Mouse (Mus musculus) inflammation-experienced regulatory T-cells, adult 6 months (primary cell): ENCODE results near the gene Usp6nl. TPM values are rescaled to one million over a fixed set of nuclear protein-coding genes. Genes with fewer than 3 reads are reported as not detected.

Experiments
- ATAC-seq: one replicate; pipeline ENCODE4 v1.8.0; 2017
- polyA plus RNA-seq, 3 experiments: library from polyadenylated mRNA; unstranded; fragments of 100-300 nt; shearing (Covaris generic); gene quantifications; one replicate each; pipeline ENCODE4 v1.2.1; 2017

Usp6nl gene
- polyA plus RNA-seq, 3 experiments from 2014 or later = 4.1 to 11.9 (median 7.2) TPM

DNA sequence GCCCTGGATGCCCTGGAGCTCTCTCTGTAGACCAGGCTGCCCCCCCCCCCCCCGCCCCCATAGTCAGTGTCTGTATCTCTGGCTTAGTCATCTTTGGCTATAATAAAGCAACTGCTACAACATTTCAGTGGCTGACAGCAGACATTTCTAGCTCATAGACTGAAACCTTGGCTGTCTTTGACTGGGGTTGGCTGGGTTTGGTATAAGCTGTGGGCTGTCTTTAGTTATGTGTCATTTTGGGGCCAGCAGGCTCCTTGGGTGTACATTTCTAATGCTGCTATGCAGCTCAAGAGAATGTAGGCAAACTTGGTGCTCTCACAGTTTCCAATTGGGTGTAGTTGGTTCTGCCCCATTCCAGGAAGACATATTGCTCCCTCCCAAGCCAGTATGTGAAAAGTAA is 11.1 kb downstream of the Usp6nl start:
- no peak for ATAC-seq

DNA sequence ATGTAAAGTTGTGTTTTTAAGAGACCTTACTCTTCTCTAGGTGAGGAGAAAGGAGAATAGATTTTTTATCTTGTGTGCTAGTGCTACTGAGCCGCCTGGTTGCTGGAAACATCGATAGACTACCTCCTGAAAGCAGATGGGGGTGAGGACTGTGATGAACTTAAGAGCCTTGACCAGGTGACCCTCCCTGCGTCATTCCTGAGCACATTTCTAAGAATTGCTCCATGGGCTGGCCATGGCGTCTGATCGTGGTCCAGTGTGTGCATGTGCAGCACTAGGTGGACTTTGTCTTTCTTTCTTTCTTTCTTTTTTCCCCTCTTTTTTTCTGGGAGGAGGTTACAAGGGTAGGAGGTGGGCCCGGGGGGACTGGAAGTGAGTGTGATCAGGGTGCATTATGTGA is 11.5 kb downstream of the Usp6nl start:
- ATAC-seq = no peak

DNA sequence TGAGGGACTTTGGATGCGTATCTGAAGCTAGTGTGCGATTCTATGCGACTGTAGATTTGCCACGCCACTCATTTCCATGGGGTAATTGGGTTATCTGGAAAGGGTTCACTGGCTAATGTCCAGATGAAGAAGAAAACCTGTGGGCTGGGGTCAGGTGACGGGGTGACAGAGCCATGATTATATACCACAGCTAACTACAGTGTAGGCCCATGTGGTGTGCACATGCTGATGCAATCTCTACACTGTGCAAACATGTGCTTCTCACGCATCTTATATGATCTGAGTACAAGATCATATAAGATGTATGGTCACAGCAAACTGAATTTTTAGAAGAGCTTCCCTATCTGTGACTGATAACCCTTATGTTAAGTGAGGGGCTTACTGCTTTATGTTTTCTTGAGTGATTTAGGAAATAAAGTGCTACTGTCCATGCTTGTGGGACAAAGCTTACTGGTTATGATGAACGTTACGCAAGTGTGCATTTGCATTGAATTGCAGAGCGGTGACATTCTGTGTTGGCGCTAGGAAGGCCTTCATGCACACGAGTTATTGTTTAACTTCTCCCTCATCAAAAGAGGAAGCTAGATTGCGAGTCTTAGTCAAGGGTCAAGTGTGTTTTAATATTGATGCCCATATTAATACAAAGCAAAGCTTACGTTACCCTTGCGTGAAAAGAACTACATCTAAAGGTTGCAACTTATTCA is 12.7 kb downstream of the Usp6nl start:
- ATAC-seq = no peak

DNA sequence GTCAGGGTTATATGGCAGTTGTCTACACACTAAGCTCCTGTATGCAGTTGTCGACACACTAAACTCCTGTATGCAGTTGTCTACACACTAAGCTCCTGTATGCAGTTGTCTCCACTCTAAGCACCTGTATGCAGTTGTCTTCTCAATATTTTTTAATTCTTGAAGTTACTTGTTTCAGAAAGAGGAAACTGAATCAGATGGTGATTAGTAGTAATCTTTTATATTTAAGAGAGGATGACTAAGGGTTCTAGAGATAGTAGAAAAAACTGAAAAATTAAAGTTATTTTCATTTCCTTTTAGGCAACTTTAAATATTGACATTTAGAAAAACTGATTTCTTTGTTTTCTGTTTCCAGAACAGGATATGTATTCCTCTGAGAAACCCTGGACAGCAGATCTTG is 13.5 kb downstream of the Usp6nl start:
- no peak for ATAC-seq

DNA sequence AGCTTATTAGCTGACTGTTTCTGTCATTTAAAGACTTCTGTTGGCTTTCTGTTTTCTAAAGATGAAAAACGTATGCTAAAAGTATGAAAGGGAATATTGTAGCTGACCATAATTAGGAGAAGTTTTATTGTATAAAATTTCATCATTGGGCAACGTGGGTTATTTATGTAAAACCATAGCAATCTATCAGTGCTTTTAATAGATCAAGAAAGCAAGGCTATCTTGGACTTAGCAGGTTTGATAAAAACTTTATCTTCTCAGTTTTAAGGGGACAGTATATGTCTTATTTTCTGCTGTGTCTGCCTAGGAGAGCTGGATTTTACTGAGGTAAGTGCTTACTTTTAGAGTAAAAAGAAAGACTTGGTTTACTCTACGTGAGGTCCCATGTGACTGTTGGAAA is 14.2 kb downstream of the Usp6nl start:
- no peak for ATAC-seq

DNA sequence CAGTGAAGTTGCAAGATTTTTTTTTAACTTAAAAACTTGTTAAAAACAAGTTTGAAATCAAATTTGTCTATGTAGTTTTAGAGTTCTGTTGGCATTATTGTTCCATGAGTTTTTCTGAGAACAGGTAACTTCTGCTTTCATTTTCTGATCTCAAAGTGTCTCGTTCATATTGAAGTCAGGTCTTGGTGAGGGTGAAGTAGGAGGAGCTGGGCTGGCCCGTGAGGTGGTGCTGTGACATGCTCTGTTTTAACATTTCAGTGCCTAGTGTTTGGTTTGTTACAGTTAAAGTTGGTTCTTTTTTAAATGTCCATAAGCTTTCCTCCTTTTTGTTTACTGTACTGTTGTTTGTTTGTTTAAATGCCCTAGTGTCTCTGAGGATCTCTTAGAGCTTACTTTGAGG is 15.0 kb downstream of the Usp6nl start:
- ATAC-seq = peak; percentile 83

DNA sequence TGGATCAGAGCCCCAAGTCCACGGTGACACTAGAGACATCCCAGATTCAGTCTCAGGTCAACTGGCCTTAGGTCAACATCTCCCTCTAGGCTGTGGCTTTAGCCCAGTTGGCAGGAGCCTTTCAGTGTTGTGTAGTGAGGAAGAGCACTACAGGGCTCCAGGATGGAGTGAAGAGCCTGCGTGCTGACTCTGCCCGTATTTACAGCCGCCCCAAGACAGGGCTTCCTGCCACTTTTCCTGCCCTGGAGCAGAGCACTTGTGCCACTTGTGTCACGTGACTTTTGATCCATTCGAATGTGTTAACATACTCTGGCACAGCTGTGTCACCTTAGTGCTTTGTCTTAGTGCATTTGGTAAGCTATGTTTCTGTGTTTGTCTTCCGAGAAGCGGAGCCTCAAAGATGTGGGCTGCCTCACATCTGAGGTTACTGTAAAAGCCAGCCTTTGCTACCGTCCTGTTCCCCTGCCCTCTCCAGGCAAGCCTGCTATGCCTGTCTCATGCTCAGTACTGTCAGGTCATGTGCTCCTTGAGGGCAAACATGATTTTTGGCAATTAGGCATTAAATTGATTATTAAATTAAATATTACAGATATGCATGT is 15.7 kb downstream of the Usp6nl start:
- peak; percentile 72 for ATAC-seq

DNA sequence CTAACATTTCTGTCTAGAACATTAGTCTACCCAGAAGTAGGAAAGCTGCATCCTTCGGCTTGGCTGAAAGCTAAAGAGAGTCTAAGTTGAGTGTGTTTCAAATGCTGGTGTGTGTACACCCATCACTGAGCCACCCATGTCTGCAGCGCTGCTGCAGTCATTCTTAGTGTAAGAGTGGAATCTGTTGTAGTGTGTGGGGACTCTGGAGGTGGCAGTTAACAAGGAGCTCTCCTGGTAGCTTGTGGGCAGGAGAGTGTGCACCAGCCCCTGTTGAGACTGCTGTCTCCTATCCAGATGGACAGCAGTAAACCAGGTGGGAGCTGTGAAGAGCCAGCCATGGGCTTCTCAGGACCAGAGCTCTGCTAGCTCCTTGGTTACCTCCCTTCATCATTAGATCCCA is 18.0 kb downstream of the Usp6nl start:
- ATAC-seq = no peak

DNA sequence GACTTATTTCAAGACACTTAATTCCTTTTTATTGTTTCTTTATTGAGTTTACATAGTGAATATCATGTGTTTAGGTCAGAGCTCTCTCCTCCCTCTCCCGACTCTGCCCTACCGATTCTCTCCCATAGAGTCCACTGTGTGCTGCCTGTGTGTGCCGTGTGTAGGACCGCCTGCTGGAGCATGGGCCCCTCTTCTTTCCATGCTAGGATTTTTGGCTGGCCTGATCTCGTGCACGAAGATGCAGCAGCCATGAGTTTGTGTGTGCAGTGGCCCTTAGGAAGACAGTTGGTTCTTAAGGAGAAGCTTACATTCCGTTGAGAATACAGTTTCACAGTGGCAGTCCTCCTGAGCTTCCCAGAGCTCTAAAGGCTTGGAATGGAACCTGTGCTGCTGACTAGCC is 19.0 kb downstream of the Usp6nl start:
- ATAC-seq = no peak

DNA sequence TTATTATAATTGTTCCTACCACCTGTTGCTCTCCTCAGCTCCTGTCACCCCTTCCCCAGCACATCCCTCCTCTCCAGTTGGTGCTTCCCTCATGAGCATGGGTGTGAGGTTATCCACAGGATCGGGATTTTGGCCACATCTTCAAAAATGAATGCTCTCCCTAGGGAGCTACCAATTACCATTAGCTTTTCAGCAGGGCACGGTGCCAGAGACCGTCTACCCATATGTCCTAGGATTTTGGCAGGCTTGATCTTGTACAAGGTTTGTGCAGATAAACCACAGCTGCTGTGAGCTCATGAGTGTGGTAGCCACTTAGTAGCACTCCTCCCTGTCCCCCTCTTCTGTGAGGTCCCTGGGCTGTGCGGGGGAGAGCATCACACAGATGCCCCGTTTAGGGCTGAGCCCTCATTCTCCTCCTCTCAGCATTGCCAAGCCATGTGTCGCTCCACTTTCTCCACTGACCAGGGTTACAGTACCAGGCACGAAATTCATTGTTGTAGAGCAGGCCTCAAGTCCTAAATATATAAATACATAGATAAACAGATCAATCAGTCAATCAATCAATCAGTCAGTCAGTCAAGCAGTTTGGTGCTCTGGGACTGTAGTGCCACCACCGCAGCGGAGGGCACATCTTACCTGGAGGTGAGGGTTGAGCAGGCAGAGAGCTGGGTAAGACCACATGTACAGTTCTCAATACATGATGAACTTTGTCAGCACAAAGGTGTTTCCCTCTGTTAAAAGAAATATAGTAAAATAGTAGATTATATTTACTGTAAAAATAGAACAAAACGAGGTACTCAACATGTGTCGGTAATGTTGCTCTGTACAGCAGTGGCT is 27.0 kb downstream of the Usp6nl start:
- no peak for ATAC-seq

DNA sequence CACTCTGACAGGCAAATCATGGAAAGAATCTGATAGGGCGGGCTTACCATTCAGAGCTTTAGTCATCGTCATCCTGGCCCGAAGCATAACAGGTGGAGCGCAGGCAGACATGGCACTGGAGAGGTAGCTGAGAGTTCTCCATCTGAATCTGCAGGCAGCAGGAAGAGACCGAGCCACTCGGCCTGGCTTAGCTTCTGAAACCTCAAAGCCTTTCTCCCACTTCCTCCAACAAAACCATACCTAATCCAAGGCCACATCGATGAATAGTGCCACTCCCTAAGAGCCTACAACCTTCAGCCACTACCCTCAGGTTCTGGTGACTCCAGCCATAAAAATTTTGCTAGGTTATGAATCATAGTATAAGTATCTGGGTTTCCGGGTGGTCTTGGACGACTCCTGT is 27.7 kb downstream of the Usp6nl start:
- no peak for ATAC-seq

DNA sequence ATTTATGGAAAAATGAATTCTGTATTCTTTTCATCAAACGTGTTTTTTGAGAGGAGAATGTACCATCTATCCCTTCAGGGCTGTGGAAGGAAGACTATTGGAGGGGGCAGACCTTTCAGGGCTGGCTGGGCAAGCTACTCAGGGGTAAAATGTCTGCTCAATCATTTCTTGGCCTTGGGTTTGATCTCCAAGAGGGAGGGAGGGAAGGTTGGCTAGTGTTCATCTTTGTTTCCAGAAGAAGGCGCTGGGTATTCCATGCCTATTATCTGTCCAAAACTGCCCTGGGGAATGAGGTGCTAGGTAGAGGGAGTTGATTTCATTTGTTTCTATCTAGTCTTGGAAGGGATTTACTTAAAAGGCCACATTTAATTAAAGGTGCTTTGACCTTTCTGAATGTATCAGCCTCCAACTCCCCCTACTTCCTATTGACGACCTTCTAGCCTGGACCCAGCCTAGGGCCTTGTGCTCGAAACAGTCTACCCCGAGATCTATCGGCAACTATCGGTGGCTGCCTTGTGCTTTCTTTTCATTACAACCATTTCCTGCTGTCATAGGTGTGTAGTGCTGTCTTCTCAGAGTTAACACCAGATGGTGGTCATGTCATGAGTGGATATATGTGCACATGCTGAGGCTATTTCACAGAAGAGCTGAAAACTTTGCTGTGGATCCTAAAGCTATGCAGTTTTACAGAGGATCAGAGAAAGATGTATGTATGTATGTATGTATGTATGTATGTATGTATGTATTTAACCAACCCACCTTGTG is 28.6 kb downstream of the Usp6nl start:
- peak; percentile 75 for ATAC-seq

DNA sequence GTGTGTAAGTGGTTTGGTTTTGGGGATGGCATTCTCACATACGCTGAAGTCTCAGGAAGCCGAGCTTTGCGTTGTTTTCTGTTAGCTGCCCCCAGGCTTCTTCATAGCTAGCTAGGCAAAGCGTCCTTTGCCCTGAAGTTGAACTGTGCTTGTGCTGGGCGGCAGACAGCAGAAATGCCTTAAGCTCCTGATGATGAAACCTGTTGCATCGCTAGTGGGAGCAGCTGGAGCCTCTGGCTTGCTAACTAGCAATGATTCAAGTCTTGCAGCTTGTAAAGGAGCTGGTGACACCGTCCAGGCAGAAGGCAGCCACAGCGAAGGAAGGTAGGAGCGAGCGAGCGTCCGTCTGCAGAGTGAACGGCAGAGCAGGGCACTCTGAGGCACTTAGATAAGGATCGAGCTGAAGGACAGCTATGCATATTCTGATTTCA is 30.1 kb downstream of the Usp6nl start:
- ATAC-seq = peak; percentile 8

DNA sequence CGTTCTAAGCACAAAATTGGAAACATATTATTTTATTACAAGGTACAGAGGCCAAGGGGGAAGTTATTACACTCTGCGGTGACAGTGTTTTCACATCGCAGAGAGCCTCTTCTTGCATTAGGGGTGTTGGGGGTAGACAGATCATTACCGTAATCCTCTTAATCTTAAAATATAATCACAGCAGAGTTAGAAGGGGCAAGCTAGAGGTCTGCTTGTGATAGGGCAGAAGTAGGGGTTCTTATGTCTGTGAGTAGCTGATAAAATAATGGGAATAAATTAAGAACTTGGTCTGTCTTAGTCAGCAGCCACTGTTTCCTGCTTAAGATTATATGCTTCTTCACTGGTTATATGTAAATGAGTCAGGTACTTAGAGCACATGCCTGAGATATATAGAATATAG is 30.6 kb downstream of the Usp6nl start:
- ATAC-seq = peak; percentile 23

DNA sequence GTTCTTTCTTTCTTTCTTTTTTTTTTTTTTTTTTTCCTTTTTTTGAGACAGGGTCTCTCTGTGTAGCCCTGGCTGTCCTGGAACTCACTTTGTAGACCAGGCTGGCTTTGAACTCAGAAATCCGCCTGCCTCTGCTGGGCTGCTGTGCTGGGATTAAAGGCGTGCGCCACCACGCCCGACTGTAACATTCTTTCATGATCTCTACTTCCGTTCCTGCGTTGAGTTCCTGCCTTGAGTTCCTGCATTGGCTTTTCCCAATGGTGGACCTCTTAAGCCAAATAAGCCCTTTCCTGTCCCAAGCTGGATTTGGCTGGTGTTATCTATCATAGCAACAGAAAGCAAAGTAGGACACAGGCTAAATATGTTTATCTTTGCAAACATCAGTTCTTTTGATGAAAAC is 34.8 kb downstream of the Usp6nl start:
- no peak for ATAC-seq

DNA sequence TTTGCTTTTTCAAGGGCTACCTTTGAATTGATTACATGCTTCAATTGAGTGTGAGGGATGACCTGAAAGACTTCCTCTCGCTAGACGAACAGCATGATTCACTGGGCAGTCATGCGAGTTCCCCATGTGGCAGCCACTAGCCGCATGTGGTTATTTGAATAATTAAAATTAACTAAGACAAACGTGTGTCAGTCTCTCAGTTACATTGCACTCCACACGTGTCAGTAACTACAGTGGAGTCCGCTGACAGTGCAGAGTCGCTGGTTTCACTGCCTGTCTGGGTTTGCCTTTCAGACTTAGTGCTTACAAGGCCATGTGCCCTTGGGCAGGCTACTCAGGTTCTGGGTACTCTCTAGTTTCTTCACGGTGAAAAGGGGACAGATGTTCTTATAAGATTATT is 37.2 kb downstream of the Usp6nl start:
- no peak for ATAC-seq

DNA sequence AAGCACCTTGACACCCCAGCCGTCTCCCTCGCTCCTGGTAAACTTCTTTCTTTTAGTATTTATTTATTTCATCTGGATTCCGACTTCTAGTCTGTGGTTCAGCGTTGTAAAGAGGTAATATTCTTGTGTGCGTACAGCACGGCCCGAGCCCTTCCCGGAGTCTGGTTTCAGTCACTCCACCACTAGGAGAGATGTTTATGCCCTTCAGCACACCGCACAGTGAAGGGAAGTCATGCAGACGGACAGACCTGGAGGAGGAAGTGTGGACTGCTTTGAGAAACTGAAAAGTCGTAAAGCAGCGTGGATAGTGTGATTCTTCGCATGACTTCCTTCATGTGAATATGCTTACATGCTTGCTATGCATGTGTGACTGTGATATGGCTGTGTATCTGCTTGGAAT is 40.7 kb downstream of the Usp6nl start:
- peak; percentile 72 for ATAC-seq

DNA sequence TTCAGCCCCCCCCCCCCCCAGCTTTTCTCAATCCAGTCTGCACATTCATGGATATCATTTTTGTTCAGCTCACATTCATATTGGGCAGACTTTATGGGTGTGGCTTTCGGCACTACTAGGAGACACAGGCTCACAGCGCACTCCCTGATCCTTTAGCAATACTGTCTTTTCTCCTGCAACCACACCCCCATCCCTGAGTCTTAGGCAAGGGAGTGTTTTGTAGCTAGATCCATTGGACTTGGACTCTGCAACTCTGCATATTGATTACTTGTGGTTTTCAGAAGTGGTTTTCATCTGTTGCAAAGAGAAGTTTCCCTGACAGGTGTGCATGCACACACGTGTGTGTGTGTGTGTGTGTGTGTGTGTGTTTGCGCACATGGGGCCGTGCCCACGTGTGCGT is 41.5 kb downstream of the Usp6nl start:
- ATAC-seq = no peak

DNA sequence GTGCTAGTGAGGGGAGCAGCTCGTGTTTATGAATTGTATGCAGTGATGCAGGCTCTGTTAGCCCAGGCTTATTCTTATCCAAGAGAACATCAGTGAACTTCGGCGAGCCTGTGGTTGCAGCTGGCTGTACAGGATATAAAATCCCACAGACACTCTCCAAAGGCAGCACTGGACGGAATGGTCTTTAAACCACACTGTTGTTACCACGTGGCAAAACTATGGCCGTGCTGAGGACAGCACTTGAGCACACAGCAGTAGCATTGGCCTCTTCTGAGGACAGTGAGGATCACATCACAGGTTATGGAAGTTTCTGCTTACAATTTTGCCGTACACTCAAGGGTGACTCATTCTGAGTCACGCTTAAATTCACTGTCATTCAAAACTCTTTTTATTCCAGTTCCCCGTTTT is 44.1 kb downstream of the Usp6nl start:
- ATAC-seq = no peak

DNA sequence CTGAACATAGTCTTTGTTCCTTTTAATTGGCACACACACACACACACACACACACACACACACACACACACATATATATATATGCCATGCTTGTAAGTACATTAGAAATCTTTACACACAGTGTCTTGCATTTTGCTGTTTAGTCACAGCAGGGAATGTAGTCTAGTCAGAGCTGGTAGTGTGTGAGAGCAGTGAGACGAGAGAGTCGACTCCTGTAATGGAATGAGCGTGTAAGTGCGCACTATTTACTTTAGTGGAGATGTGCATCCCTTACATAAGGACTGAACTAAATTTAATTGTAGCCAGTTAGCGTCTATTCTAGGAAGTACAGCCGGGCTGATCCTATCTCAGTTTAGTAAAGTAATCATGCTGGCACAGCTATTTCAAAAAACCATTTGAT is 44.5 kb downstream of the Usp6nl start:
- ATAC-seq = no peak

DNA sequence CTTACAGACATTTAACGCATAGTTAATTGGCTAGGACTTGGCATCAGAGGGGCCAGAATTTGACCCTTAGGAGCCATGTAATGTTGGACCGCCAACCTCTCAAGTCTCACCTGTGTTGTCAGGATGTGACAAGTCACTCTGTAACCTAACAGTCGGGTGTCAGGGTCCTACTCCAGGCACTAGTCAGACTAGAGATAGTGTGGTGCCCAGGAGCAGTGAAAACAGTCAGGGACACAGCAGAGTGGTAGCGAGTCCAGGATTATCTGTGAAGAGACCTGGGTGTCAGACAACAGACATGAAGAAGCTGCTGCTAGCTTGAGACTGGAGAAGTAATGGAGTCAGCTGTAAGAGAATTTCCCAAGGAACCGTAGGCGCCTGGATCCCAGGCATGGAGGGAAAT is 45.0 kb downstream of the Usp6nl start:
- ATAC-seq = no peak

DNA sequence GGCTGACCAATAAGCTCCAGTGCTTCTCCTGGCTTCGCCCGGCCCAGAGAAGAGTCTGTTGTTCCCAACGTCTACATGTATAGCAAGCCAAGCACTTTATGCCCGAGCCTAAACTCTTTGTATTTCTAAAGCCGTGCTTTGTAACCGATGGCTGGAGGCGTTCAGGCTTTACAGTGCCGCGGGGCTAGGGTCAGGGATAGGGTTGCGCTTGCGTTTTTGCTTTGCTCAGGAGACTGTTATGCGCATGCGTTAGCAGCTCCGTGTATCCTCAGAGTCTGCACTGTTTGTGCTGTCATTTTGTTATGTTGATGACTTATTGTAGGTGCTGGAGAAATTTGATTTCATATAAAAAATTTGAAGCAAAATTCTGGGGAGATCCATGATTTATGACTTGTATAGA is 51.7 kb downstream of the Usp6nl start:
- no peak for ATAC-seq

DNA sequence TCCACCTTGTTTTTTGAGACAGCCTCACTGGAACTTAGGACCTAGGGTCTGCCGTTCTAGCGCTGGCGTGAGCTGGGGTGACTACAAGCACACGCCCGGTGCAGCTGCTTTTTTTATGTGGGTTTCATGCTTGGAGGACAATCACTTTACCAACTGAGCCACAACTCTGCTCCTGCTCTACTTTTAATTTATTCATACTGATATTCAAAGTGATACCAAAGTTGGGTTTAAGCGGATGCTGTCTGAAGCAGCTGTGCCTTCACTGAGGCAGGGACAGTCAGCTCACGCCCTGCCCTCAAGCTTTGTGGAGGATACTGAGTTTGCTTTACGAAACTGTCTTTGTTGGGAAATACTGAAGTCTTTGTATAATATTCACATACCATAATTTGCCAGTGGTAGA is 53.6 kb downstream of the Usp6nl start:
- peak; percentile 62 for ATAC-seq
